Mouse (Mus musculus) liver, postnatal 0 days (tissue): Measurements from ENCODE around the gene Fhit. TPM values are rescaled to one million over a fixed set of nuclear protein-coding genes. Genes with fewer than 3 reads are reported as not detected.

ENCODE experiments used
- ATAC-seq: fragments of 200-750 bp; cut with Nextera tagmentation; 2 replicates; pipeline ENCODE4 v1.8.0; 2017; ENCODE audit warnings: mild to moderate bottlenecking, moderate library complexity
- DNase-seq: peaks from one replicate; pipeline ENCODE4 v3.0.0-alpha.2; 2016
- H3K27ac ChIP-seq: fragments of 300-500 bp; sonication (generic); 2 replicates; pipeline ENCODE4 v1.5.1; 2014; ENCODE audit warnings: antibody characterized with exemption, moderate library complexity, mild to moderate bottlenecking, low read depth
- H3K27me3 ChIP-seq: fragments of 300-500 bp; sonication (generic); 2 replicates; pipeline ENCODE4 v1.6.1; 2014; ENCODE audit warnings: low read length, control low read depth, mixed read lengths; ENCODE audit not compliant: insufficient read depth
- H3K36me3 ChIP-seq: fragments of 300-500 bp; sonication (generic); replicated peaks from 2 replicates; pipeline ENCODE4 v1.6.1; 2014; ENCODE audit warnings: mild to moderate bottlenecking, control low read depth, low read length, moderate library complexity, mixed read lengths; ENCODE audit not compliant: insufficient read depth
- H3K4me1 ChIP-seq: fragments of 300-500 bp; sonication (generic); 2 replicates; pipeline ENCODE4 v1.6.1; 2014; ENCODE audit warnings: antibody characterized with exemption, mild to moderate bottlenecking, control low read depth; ENCODE audit not compliant: insufficient read depth
- H3K4me2 ChIP-seq: fragments of 300-500 bp; sonication (generic); 2 replicates; pipeline ENCODE4 v1.6.1; 2014; ENCODE audit warnings: low read depth, mild to moderate bottlenecking, low read length, moderate library complexity, mixed read lengths
- H3K4me3 ChIP-seq: fragments of 300-500 bp; sonication (generic); 2 replicates; pipeline ENCODE4 v1.5.1; 2014; ENCODE audit warnings: low read depth, low read length
- H3K9ac ChIP-seq: fragments of 300-500 bp; sonication (generic); replicated peaks from 2 replicates; pipeline ENCODE4 v1.6.1; 2014; ENCODE audit warnings: mild to moderate bottlenecking, moderate library complexity
- H3K9me3 ChIP-seq: fragments of 300-500 bp; sonication (generic); 2 replicates; pipeline ENCODE4 v1.6.1; 2016; ENCODE audit warnings: mild to moderate bottlenecking, control low read depth, low read length, mixed read lengths
- CTCF ChIP-seq: sonication (generic); IDR thresholded peaks from 2 replicates; pipeline ENCODE4 v1.5.1; 2016; ENCODE audit warnings: antibody characterized with exemption, low read depth
- EP300 ChIP-seq: IDR thresholded peaks from 2 replicates; pipeline ENCODE4 v1.6.1; 2016; ENCODE audit warnings: antibody characterized with exemption, low read depth, mild to moderate bottlenecking
- WGBS: fragments of 180-500 bp; shearing (Covaris S2); extraction: QIAGEN DNeasy Blood & Tissue Kit; methylation state at CpG from one replicate; pipeline ENCODE4 v1.1.7; 2014; ENCODE audit not compliant: insufficient replicate concordance; 5-methylcytosine and 5-hydroxymethylcytosine counted together
- polyA plus RNA-seq: library from polyadenylated mRNA; unstranded; fragments of >200 nt; fragmentation: Nextera tagmentation; extraction: Ambion mirVana; gene quantifications from 2 replicates; pipeline ENCODE4 v1.2.1, GENCODE M21; 2015

The Fhit gene
- polyA plus RNA-seq, 1 experiment from 2014 or later, result 8.1 TPM

DNA sequence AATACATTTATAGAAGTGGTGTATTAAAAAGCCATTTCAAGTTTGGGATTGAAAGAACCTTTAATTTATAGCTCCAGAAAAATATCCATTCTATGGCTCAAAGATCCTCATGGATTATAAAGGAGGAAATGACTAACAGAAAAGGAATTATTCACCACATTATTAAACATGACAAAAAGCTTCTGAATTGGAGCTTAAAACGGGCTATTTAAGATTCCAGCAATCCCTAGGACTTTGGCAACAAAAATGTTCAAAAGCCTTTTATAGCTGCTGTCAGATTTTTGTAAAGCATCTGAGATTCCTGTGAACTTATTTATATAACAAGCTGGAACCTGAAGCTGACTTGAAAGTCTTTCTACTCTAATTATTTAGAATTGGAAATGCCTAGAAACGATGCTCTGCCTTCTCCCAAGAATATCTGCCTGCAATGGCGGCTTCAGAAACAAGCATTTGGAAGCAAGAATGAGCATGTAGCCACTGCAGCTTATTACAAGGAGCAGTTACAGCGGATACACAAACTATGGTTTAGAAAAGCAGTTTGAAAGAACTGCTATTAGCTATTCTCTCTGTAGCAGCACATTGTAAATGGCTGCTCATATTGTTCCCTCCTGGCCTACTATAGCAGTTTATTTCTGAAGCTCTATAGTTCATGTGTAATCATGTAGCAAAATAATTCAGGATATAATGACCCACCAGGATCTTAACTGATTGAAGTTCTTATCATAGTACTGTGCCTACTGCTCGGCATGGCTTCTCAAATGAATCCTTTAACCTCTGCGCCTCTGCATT is 995.0 kb downstream of the Fhit start:
- TF ChIP-seq CTCF, result no peak
- Histone ChIP-seq H3K4me2 (no peak overlapping the region), H3K27me3 (no peaks in the 10 kb centered on the region), H3K36me3 (no peaks in the 10 kb centered on the region), H3K27ac (no peak overlapping the region), H3K4me3 (no peak overlapping the region), H3K9me3 (no peaks in the 10 kb centered on the region), H3K9ac (no peak overlapping the region), H3K4me1 (no peaks in the 10 kb centered on the region)
- DNase-seq, result no peak
- 71% methylated on average over 6 of the region's 6 CpGs for whole genome bisulfite sequencing
- ATAC-seq, result no peak

DNA sequence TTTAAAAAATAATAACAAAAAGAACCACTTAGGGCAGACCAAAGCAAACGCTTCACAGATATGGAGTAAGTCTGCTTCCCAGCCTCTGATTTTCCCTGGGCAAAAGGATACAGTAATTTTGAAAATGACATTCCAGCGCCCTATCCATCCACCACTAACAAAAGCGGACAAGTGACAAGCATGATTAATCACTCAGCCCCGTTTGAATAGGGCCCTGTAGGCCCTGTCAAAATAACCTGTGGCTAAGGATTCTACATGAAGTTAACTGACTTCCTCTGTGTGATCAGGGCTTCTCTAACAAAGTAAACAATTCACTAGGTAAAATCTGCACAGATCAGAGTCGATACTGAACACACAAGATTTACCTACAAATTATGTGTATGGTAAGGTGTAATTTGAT is 1012.0 kb downstream of the Fhit start:
- no peaks in the 10 kb centered on the region for H3K4me1 ChIP-seq
- H3K27ac ChIP-seq, result no peak overlapping the region
- WGBS, result 55% methylated on average over 5 of the region's 5 CpGs
- H3K36me3 ChIP-seq, result no peaks in the 10 kb centered on the region
- no peak overlapping the region for H3K4me2 ChIP-seq
- no peak overlapping the region for H3K9ac ChIP-seq
- ATAC-seq, result no peak
- H3K27me3 ChIP-seq, result no peaks in the 10 kb centered on the region
- TF ChIP-seq EP300, result no peak
- no peak for TF ChIP-seq CTCF
- no peaks in the 10 kb centered on the region for H3K9me3 ChIP-seq
- no peak overlapping the region for H3K4me3 ChIP-seq
- DNase-seq, result no peak

DNA sequence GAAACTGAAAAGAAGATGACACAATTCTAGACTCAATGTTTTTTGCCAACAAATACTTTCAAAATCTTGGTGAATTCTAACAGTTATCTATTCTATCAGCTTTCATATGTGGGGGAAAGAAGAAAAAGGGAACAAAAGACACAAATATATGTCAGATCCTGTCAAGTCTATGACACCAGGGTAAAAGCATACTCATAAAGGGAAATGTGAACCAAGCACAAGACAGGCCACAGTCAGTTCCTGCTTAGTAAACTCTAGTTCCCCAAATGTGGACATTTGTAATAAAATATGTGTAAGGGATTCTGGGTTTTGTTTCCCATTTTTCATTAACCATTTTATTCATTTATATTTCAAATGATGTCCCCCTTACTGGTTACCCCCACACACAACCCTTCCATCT is 1022.5 kb downstream of the Fhit start:
- Histone ChIP-seq H3K36me3 (no peaks in the 10 kb centered on the region), H3K4me1 (no peaks in the 10 kb centered on the region), H3K27ac (no peak overlapping the region), H3K4me2 (no peak overlapping the region), H3K9me3 (no peaks in the 10 kb centered on the region), H3K27me3 (no peaks in the 10 kb centered on the region), H3K4me3 (no peak overlapping the region), H3K9ac (no peak overlapping the region)
- TF ChIP-seq CTCF (no peak), EP300 (no peak)
- no peak for ATAC-seq
- DNase-seq, result no peak

DNA sequence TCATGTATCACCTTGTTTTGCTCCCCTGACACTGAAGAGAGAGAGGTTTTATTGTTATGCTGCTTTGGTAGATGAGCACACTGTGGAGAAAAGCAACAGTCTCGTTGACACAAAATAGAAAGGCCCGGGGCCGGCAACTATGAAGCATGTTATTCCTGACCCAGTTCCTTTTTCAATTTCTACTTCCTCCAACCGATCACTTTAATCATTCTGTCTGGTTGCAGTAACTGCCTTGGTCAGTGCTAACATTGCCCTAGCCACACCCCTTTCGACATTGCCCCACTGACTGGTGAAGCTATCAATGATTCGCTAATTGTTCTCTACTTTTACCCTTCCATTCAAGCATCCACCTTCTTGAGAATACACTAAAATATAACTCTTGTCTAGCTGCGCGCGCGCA is 1028.0 kb downstream of the Fhit start:
- Histone ChIP-seq H3K36me3 (no peaks in the 10 kb centered on the region), H3K4me2 (no peak overlapping the region), H3K27me3 (no peaks in the 10 kb centered on the region), H3K4me1 (no peaks in the 10 kb centered on the region), H3K4me3 (no peak overlapping the region), H3K9ac (no peak overlapping the region), H3K9me3 (no peaks in the 10 kb centered on the region), H3K27ac (no peak overlapping the region)
- no peak for DNase-seq
- ATAC-seq, result no peak
- TF ChIP-seq EP300 (no peak), CTCF (no peak)
- 70% methylated on average over 10 of the region's 10 CpGs for WGBS

DNA sequence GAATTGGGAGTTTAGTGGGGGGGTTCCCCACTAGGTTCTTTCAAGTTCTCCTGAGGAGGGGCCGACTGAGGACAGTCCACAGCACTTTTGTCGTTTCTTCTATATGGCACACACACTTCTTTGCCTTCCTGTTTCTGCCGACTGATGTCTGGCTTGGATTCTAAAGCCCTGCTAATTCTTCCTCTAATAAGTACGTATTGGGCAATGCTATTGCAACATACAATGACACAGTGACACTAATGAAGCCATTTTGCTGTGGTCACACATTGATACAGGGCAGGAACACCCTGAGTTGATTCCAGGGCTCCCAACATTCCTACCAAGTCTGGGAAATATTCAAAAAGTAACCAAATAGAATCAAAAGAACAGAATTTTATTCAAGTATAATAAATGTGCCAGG is 1032.2 kb downstream of the Fhit start:
- H3K27me3 ChIP-seq, result no peaks in the 10 kb centered on the region
- no peak for TF ChIP-seq EP300
- TF ChIP-seq CTCF, result no peak
- DNase-seq, result no peak

DNA sequence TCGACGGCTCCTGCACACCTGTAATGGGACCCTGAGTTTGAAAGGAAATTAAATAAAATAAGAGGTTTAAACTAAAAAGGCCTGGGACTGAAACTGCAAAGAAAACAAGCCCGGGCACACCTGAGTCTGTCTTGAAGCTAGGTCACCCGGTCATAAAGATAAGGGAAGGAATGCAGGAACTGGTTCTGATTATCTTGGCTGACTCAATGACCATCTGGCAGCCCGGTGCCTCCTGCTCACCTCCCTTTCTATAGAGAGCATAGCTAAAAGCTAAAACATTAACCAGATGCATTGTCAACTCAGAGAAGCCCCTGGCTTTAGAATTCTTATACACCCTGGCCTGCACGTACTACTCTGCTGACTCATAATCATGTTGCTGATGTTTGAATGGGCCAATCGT is 1032.7 kb downstream of the Fhit start:
- DNase-seq, result no peak
- WGBS, result 66% methylated on average over 7 of the region's 7 CpGs

More for the DNA sequence above, 1032.2 kb downstream of the Fhit start:
- Histone ChIP-seq H3K9me3 (no peaks in the 10 kb centered on the region), H3K4me1 (no peaks in the 10 kb centered on the region), H3K27ac (no peak overlapping the region), H3K36me3 (no peaks in the 10 kb centered on the region), H3K4me2 (no peak overlapping the region), H3K4me3 (no peak overlapping the region), H3K9ac (no peak overlapping the region)
- no peak for ATAC-seq
- WGBS, result 63% methylated on average over 4 of the region's 4 CpGs

More for the DNA sequence above, 1032.7 kb downstream of the Fhit start:
- no peaks in the 10 kb centered on the region for H3K4me1 ChIP-seq
- no peaks in the 10 kb centered on the region for H3K27me3 ChIP-seq
- TF ChIP-seq CTCF (no peak), EP300 (no peak)
- no peak overlapping the region for H3K27ac ChIP-seq
- H3K4me3 ChIP-seq, result no peak overlapping the region
- ATAC-seq, result no peak
- no peaks in the 10 kb centered on the region for H3K9me3 ChIP-seq
- H3K9ac ChIP-seq, result no peak overlapping the region
- no peaks in the 10 kb centered on the region for H3K36me3 ChIP-seq
- no peak overlapping the region for H3K4me2 ChIP-seq
